Mouse (Mus musculus): ENCODE results near the gene Pfkfb4. TPM values are rescaled to one million over a fixed set of nuclear protein-coding genes. Genes with fewer than 3 reads are reported as not detected.

Pfkfb4 gene
- total RNA-seq, 1 experiment from 2014 or later = 70.1 TPM

DNA sequence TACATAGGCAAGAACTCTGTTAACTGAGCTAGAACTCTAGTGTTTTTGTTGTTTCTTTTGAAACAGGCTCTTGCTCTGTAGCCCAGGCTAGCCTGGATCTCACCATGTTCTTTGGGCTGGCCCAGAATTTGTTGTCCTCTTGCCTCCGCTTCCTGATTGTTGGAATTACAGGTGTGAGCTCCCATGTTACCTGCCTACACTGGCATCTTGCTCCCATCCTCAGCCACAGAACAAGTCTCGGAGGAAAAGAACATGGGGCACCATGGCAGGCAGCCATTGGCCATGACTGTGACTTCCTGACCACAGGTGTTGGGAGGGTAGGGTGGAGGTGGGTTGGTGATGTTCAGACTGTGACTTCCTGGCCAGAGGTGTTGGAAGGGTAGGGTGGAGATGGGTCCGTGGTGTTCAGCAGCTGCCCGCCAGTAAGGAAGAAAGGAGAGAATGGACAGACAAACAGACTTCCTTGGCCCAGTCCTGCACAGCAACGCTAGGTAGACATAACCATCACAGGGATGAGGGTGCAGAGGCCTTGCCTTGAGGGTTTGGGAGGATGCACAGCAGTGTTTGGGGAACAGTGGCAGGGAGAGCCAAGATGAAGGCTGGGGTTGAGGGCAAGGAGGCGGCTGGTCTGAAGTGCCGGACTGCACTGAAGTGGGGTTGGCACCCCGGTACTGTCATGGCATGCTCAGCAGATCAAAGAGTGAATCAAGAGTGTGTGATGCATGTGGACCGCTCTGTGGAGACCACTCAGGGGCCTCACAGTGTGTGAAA lies 61.1 kb downstream of the Pfkfb4 start:
- no peak for ATAC-seq (replicated peaks; ENCODE audit: insufficient number of reproducible peaks, low FRiP score, low TSS enrichment, poor library complexity, severe bottlenecking)

DNA sequence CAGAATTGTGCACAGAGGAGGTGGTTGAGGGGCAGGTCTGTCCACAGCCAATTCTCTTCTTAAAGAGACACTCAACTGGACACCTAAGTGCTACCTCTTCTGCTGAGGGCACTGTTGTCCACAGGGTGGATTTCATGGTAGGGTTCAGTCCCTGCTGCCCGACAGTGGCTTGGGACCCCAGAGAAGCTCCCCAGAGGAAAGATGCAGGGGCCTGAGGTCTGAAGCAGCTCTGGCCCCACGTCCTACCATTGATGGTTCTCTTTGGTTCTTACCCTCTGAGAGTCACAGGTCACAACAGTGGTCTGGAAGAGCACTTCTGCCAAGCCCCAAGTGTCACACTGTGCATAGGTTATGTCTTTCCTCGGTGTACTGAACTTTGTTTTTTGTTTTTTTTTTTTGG lies 61.8 kb downstream of the Pfkfb4 start:
- ATAC-seq (replicated peaks; ENCODE audit: insufficient number of reproducible peaks, low FRiP score, low TSS enrichment, poor library complexity, severe bottlenecking) = no peak

DNA sequence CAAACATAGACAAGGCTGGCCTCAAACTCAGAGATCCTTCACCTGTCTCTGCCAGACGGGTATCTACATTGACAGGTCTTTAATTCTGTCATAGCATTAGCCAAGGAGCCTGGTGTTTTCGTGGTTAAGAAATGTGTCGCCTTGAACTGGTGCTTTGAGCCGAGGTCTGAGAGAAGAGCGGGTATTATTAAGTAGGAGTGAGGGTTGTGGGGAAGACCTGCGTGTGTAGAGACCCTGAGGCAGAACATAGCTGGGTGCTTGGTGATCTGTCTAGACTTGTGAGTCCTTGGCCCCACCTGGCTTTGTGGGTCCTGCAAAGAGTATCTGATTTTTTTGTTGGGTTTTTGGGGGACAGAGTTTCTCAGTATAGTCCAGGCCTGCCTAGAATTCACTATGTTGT lies 62.3 kb downstream of the Pfkfb4 start:
- ATAC-seq (replicated peaks; ENCODE audit: insufficient number of reproducible peaks, low FRiP score, low TSS enrichment, poor library complexity, severe bottlenecking) = no peak

DNA sequence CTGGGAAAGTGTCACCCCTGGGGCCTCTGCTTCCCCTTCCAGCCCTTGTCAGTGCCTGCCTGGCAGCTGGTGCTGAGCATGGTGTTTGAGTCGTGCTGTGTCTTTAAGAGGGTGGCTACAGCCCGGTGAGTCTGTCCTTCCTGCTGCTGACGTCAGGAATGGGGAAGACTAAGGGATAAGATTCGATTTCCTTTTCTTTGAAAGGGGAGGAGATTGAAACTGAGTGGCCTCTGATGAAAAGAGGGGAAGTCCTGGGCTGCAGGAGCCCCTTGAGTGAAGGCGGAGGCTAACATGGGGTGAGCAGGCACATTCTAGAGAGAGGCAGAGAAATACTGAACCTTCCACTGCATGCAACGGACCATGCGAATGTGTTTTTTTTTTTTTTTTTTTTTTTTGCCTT lies 63.1 kb downstream of the Pfkfb4 start:
- peak; percentile 61 for ATAC-seq (replicated peaks; ENCODE audit: insufficient number of reproducible peaks, low FRiP score, low TSS enrichment, poor library complexity, severe bottlenecking)

DNA sequence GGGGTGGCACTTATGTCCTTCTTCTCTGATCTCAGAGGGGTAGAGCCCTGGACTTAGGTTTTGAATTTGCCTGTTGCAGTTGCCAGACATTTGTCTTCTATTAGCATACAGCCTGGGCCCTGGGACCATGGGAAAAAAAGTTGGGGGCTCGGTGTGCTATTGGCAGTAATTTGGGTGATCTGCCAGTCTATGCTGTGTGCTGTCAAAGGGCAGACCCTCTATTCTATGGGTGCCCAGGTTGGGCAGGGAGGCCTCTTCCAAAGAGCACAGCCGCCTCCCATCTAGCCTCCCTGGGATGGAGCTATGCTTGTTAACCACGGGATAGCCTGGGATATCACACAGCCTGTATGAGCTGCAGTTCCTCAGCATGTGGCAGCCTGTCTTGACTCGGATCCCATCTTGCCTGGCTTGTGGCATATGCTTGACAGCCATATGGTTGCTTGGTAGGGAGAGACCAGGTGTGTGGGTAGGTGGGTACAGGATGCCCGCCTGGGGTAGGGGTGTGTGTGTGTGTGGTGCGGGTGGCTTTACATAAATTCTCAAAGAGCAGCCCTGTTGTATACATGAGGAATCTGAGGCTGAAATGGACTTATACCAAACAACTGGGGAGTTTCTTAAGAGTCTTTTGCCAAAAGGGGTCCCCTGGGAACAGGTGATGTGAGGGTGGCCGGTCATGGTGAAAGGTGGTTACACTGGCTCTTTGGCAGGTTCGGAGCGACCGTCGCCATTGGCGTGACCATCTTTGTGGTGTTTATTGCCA lies 63.9 kb downstream of the Pfkfb4 start:
- ATAC-seq (replicated peaks; ENCODE audit: insufficient number of reproducible peaks, low FRiP score, low TSS enrichment, poor library complexity, severe bottlenecking) = no peak

DNA sequence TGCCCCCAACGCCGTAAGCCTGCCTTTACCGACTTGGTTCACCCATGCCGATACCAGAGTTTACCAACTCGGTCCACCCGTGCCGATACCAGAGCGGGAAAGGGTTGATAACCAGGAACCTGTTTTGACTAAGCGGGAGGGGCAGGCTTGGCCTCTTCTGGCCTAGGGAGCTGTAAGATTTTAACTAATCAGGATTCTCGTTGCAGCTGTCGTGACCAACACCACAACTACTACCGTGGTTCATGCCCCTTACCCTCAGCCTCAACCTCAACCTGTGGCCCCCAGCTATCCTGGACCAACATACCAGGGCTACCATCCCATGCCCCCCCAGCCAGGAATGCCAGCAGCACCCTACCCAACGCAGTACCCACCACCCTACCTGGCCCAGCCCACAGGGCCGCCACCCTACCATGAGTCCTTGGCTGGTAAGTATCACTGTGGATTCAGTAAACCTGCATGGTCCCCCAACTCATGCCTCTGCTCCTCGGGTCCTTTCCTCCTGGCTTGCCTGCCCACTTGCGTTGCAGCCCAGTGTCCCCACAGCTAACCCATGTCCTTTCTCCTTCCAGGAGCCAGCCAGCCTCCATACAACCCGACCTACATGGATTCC lies 64.6 kb downstream of the Pfkfb4 start:
- ATAC-seq (replicated peaks; ENCODE audit: insufficient number of reproducible peaks, low FRiP score, low TSS enrichment, poor library complexity, severe bottlenecking) = no peak

DNA sequence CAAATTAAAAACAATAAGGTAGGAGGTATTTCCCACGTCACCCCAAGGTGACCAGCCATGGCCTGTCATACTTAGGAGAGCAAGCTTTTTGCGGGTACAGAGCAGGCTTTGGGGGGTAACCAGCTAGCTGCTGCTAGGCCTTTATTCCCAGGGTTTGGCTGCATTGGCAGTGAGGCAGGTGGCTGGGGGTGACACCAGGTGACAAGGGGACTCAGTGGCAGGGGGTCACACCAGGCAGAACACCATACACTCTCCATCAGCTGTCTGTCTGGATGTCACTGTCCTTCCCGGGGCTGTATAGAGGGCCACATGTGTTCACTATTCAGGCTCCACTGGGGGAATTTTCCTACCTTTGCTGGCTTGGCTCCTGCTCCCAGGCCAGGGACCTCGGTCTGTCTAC lies 65.3 kb downstream of the Pfkfb4 start:
- ATAC-seq (replicated peaks; ENCODE audit: insufficient number of reproducible peaks, low FRiP score, low TSS enrichment, poor library complexity, severe bottlenecking) = no peak

DNA sequence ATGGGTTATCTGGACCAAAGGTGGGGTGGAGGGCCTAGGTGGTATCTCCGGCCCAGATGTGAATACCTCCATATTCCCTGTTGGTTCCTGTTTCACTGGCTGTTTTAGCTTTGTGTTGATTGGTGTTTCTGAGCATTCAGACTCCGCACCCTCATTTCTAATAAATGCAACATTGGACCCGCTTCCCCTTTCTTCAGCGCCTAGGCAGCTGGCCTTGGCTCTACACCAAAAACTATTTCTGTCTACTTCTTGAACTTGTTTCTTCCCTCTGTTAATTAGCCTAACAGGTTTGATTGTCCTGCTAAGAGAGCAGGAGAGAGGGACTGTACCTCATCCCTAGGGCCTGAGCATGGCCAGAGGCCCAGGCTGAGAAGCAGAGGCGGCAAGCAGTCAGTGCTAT lies 66.0 kb downstream of the Pfkfb4 start:
- peak; percentile 19 for ATAC-seq (replicated peaks; ENCODE audit: insufficient number of reproducible peaks, low FRiP score, low TSS enrichment, poor library complexity, severe bottlenecking)

DNA sequence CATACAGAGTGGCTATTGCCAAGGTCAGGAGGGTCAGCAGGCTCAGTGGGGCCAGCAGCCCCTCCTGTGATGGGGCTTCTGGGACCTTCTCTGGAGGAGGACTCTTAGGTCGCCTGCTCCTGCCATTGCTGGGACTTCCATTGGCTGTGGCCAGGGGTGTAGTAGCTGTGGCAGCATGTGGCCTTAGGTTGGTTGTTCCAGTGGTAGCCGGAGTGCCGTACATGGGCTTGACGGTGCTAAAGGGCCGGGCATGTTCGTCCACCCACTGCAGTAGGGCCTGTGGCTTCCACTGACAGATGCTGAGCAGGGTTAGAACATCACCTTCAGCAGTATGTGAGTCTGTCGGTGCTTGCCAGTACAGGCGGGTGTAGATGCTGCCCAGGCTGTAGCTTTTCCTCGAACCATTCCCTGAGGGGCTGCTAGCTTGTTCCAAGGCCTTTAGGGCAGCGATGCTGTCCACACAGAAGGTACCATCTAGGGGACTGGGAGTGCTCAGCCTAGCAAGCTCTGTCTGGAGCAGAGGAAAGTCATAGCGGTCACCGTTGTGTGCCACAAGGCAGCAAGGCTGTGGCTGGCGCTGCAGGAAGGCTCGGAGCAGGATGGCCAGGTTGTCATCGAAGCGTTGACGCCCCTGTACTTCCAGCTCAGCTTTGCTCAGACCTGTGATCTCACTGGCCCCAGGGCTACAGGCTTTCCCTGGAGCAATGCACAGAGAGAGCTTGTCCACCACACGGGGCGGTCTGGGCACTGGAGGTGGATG lies 66.6 kb downstream of the Pfkfb4 start:
- ATAC-seq (replicated peaks; ENCODE audit: insufficient number of reproducible peaks, low FRiP score, low TSS enrichment, poor library complexity, severe bottlenecking) = no peak

DNA sequence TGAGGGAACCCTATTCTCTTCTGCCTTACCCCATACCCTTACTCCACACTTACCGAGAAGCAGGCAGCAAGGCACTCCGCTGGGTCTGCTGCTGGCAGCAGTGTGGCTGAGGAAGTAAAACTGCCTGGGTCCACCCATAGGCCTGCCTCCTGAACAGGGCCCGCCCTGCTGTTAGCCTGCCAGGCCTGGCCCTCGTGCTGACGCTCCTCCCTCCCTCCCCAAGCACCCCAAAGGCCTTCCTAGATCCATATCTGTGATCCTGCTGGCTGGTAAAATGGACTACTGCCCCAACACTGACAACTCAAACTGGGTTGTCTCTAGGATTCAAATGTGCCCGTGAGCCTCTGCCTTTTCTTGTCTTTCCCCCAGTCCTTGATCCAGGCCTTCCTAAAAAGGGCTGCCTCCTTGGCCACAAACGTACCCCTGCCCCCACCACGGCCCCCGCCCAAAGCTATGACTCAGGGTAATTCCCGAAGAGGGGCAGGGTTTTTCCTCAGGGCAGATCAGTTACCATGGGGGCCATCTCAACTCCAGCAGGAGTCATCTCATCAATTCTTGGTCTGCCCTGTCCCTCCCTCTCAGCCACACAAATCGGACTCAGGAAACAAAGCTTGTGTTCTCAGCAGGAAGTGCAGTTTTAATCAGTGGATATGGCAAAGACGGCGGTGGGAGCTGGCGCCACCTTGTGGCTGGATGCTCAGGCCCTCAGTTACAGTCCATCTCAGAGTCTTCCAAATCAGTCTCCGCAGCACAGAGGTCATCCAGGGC lies 67.7 kb downstream of the Pfkfb4 start, which contains the start of gene Trex1:
TSS of gene Trex1 (minus strand) at position 599 of the 768 bp plus-strand sequence.
- peak; percentile 69 for ATAC-seq (replicated peaks; ENCODE audit: insufficient number of reproducible peaks, low FRiP score, low TSS enrichment, poor library complexity, severe bottlenecking)

DNA sequence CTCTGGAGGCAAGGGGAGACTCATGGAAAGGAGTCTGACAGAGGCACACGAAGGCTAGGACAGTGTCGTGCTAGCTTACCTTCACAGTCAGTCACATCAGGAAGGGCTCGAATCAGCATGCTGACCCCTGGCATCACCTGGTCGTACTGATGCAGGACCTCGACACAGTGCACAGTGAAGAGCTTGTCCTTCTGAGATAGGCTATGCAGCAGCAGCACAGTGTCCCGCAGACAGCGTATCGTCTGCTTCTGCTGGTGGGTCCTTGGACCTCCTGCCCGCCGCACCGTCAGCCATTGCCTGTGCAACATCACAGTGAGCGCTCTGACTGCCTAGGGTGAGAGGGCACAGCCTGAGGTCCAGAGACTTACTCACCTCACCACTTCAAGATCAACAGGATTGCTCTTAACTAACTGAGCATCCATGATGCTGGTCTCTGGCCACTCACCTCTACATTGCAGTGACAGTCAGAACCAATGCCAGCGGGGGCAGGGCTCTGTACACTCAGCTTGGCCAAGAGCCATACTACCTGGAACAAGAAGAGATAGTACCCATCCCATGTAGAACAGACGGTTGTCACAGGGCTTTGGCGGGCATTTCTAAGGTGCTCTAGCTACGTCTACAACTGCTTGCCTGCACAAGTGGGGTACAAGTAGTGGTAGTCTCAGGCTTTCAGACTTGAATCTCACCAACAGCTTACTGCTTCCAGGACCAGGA lies 68.8 kb downstream of the Pfkfb4 start:
- ATAC-seq (replicated peaks; ENCODE audit: insufficient number of reproducible peaks, low FRiP score, low TSS enrichment, poor library complexity, severe bottlenecking) = no peak

DNA sequence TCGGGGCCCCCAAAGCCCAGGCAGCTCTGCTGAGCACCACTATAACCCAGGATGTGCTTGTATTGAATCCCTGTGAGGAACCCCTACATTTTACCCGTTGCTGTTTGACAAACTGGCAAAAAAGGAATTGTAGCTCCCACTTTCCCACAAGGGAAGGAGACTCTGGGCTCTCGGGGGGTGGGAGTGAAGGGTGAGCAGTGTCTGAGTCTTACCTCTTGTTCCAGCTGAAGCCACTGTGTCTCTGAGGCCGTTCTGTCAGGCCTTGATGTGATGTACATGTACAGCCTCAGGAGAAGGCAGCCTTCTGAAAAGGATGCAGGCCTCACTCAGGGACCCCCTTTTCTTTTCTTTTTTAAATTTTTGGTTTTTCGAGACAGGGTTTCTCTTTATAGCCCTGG lies 69.3 kb downstream of the Pfkfb4 start:
- ATAC-seq (replicated peaks; ENCODE audit: insufficient number of reproducible peaks, low FRiP score, low TSS enrichment, poor library complexity, severe bottlenecking) = no peak

DNA sequence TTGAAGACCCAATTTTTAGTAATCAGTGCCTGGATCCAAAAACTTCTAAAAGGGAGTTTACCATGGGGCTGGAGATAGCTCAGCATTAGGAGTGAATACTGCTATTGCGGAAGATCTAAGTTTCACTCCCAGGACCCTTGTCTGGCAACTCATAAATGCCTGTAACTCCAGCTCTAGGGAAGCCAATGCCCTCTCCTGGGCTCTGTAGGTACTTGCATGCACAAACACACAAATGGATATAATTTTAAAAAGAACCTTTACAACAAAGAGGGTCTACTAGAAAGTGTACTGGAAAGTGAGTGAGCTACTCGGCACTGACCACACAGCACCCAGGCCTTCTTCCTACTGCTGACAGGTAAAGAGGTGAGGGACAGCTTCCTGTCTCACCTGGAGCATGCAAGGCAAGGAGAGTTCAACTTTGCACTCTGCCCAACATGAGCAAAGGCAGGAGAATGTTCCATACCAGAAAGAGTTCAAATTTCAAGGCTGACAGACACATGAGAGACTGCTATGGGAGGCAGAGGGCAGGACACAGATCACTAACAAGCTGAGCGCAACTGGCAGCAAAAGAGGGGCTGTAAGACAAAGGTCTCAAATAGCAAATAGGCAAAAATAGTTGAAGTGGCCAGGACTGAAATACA lies 76.6 kb downstream of the Pfkfb4 start:
- no peak for ATAC-seq (replicated peaks; ENCODE audit: insufficient number of reproducible peaks, low FRiP score, low TSS enrichment, poor library complexity, severe bottlenecking)

DNA sequence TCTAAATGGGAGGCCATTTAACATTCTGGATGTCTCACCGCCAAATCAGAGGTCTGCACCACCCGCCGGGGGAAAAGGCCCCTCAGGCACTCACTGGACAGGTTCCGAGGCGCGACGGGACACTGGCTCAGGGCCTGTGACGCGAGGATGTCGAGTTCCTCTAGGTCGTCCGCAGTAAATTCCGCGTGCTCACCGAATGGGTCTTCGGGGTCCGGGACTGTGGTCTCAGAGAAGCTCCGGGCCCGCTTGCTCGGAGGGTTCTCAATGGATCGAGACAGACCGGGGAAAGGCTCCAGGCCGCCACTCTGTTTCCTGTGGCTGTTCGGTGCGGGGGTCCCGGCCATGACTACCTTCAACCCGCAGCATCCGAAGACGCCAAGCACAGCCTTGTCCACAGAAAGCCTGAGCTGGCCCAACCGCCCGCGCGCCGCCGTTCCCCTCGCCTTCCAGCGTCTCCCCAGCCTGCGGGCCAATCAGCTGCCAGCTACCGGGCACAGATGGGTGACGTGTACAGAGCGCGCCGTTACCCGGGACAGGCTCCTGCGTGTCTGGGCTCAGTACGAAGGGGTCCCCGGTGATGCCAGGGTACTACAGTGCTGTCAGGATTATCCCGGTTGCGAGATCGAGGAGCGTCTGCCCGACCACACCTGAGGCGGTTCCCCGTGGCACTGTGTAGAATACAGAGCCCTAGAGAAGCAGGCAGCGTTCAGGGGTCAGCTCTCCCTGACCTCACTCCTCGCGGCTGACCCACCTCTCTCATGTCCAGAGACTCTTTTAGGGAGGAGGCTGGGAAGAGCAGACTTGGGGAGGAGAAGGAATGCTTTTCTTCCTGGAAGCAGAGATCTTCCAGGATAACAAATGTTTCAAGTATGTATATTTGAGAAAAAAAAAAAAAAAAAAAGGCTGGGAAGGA lies 82.3 kb downstream of the Pfkfb4 start, which contains the start of gene Atrip:
TSS of gene Atrip (minus strand) at position 464 of the 913 bp plus-strand sequence.
- peak; percentile 99 for ATAC-seq (replicated peaks; ENCODE audit: insufficient number of reproducible peaks, low FRiP score, low TSS enrichment, poor library complexity, severe bottlenecking)

DNA sequence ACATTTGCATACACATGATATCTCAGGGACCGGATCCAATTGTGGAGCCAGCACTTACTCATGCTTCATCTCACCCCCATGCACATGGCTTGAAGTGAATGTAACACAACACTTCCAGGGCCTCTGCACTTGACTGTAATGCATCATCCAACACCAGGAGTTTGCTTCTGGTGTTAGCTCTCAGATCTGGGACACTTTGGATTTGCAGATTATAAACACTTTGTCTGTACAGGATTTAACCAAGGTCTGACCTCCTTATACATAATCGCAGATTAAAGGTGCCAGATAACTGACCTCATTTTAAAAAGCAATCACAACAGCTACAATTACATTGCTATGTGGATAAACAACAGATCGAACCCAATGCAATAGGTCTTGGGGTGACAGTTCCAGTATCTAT lies 88.9 kb downstream of the Pfkfb4 start:
- no peak for ATAC-seq (replicated peaks; ENCODE audit: insufficient number of reproducible peaks, low FRiP score, low TSS enrichment, poor library complexity, severe bottlenecking)

DNA sequence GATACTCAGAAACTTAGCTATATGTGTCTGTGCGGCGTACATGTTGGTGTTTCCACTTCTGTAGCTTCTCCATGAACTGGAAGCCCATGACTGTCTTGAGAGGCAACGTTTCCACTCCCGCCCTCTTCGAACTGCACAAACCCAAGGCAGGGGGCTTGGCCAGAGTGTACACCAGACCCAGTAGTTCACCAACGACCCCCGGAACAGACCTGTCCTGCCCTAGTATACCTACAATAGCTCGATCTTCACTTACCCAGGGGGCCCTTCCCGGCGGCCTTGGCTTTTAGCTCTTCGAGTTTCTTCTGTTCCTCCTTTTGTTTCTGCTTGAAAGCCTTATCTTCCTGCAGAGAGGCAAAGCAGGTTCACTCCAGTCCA lies 90.2 kb downstream of the Pfkfb4 start:
- ATAC-seq (replicated peaks; ENCODE audit: insufficient number of reproducible peaks, low FRiP score, low TSS enrichment, poor library complexity, severe bottlenecking) = no peak

Measured in monocyte, adult 5-6 weeks (primary cell).